ENCODE assay signal across 8 mouse cellular contexts in the genomic region with DNA sequence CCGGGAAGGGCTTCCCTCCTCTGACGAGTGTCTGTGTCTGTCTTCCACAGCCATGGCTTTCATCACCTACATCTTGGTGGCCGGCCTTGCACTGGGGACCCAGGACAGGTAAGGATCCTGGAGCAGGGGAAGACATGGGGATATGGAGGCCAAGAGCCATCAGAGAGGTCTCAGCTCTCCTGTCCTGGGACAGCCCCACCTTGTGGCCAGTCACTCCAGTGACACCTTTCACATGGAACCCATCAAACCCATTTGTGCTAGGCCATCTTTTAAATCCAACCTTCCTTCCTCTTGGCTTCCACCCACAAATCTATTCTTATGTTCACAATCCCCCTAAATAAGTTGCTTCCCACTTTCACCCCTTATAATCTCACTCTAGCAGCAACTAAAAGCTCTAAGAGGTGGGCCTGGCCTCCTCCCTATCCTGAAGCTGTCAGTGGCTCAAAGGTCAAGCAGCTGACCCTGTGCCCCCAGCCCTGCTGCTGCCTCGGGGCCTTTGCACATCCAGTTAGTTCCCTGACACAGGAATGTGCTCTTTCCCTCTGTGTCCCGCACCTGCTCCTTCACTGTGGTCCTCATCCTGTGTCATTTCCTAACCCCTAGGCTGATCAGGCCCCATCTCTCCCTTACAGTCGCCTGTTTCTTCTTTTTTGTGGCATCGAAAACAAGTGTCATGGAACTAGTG. TPM values are rescaled to one million over a fixed set of nuclear protein-coding genes. Genes with fewer than 3 reads are reported as not detected.
A peak's percentile ranks its signal among the peaks of the same experiment; 100 is the strongest.
DNase-seq lines count a peak whose midpoint lies in the region; ATAC-seq and TF ChIP-seq lines count a peak whose summit lies in the region.

No protein-coding gene starts in this region.

- H3K27ac ChIP-seq in spleen, adult 2 months (ENCODE audit: insufficient read depth, low read length), result no peak overlapping the region

- intact Hi-C loops in gastrocnemius, postnatal 36 days (cut with DNase I), result loop anchor here (2.0 to 5.0 kb wide), 2 partner anchors 48 to 118 kb away; a partner anchor contains a TSS

- H3K27me3 ChIP-seq in spleen, adult 2 months (ENCODE audit: control insufficient read depth, insufficient read depth, low read length), result no peaks in the 10 kb centered on the region

- no peak overlapping the region for H3K4me3 ChIP-seq in spleen, adult 2 months (ENCODE audit: extremely low read depth, insufficient read depth, insufficient read length)

- H3K4me1 ChIP-seq in spleen, adult 2 months (ENCODE audit: control insufficient read depth, insufficient read depth, insufficient read length), result 0 out of 2 replicates have a peak, but pooled peaks cover 5% of the 10 kb centered on the region

- DNase-seq in gastrocnemius, postnatal 10 days, result peak; percentile 29
- no peak for DNase-seq in gastrocnemius, postnatal 36 days
- peak in 1 of 2 experiments; percentile 36 for DNase-seq in spleen, adult 2 months (ENCODE audit: low read depth in 1 of 2, low spot score in 2 of 2)
- no peak for DNase-seq in spleen, postnatal 36 days (ENCODE audit: low spot score in 2 of 2)
- DNase-seq in thymus, postnatal 36 days, result peak; percentile 36 to 46
- DNase-seq in ovary, postnatal 14 days (ENCODE audit: low spot score), result no peak

- 89% methylated on average over 7 of the region's 7 CpGs for WGBS in spleen, adult 2 months

- no peak for TF ChIP-seq POLR2A in spleen, adult 2 months (IDR thresholded peaks at IDR 0.05; ENCODE audit: low read depth, low read length)

- peak; percentile 60; the same call in 1 of the 2 replicates for TF ChIP-seq CTCF in spleen, adult 2 months (IDR thresholded peaks at IDR 0.05; ENCODE audit: extremely low read depth, insufficient read depth, insufficient read length, insufficient replicate concordance)

- peak; percentile 40; the same call in 1 of the 2 replicates for ATAC-seq in erythroblast, adult 5-6 weeks (replicated peaks; ENCODE audit: low FRiP score, poor library complexity, severe bottlenecking)
- no peak for ATAC-seq in frontal cortex, adult (ENCODE audit: low TSS enrichment)

- H3K36me3 ChIP-seq in spleen, adult 2 months (ENCODE audit: control insufficient read depth, insufficient read depth, low read length), result peaks cover 2% of the 10 kb centered on the region; the same call in 1 of the 2 replicates

RNA-seq across cellular contexts. Expression of a gene that starts 3.4 kb away (rescaled TPM):
- total RNA-seq in gastrocnemius, postnatal 10 days (2021), result 1 to 10 TPM in 1 of 2 experiments, under 1 TPM in 1; 0.72 to 1.3 TPM
- under 1 TPM; 0.28 to 0.86 TPM for total RNA-seq in gastrocnemius, postnatal 36 days (2021)
- 0.51 and 1.0 TPM in 2 replicates for polyA plus RNA-seq in spleen, adult 2 months (2012; rRNA removed)
- total RNA-seq in erythroblast, adult 5-6 weeks (2015; ENCODE audit: low replicate concordance), result not detected in 2 replicates
- 2.5 TPM in 1 of 2 replicates, not detected in the other for total RNA-seq in erythroblast, adult 5-6 weeks (2017; ENCODE audit: low replicate concordance)

RNA-seq across cellular contexts. Expression of a gene that starts 6.7 kb away (rescaled TPM):
- total RNA-seq in gastrocnemius, postnatal 10 days (2021), result 10 to 100 TPM; 48.8 to 50.6 TPM
- 10 to 100 TPM; 36.0 to 41.1 TPM for total RNA-seq in gastrocnemius, postnatal 36 days (2021)
- polyA plus RNA-seq in spleen, adult 2 months (2012; rRNA removed), result 74.2 and 97.6 TPM in 2 replicates
- 8.5 and 11.5 TPM in 2 replicates for total RNA-seq in erythroblast, adult 5-6 weeks (2015; ENCODE audit: low replicate concordance)
- total RNA-seq in erythroblast, adult 5-6 weeks (2017; ENCODE audit: low replicate concordance), result 7.0 and 7.2 TPM in 2 replicates

RNA-seq across cellular contexts. Expression of a gene that starts 12.6 kb away (rescaled TPM):
- 1 to 10 TPM; 2.9 to 5.0 TPM for total RNA-seq in gastrocnemius, postnatal 10 days (2021)
- total RNA-seq in gastrocnemius, postnatal 36 days (2021), result under 1 TPM; 0.91 to 0.97 TPM
- 34.3 and 43.5 TPM in 2 replicates for polyA plus RNA-seq in spleen, adult 2 months (2012; rRNA removed)
- total RNA-seq in erythroblast, adult 5-6 weeks (2015; ENCODE audit: low replicate concordance), result 0.38 and 1.7 TPM in 2 replicates
- total RNA-seq in erythroblast, adult 5-6 weeks (2017; ENCODE audit: low replicate concordance), result 2.9 and 4.2 TPM in 2 replicates

RNA-seq across cellular contexts. Expression of a gene that starts 31.0 kb away (rescaled TPM):
- under 1 TPM; 0.16 to 0.56 TPM for total RNA-seq in gastrocnemius, postnatal 10 days (2021)
- under 1 TPM in 1 of 2 experiments, not detected in 1; 0.22 TPM for total RNA-seq in gastrocnemius, postnatal 36 days (2021)
- 1.6 and 2.0 TPM in 2 replicates for polyA plus RNA-seq in spleen, adult 2 months (2012; rRNA removed)
- not detected in 2 replicates for total RNA-seq in erythroblast, adult 5-6 weeks (2015; ENCODE audit: low replicate concordance)
- total RNA-seq in erythroblast, adult 5-6 weeks (2017; ENCODE audit: low replicate concordance), result 0.70 TPM in 1 of 2 replicates, not detected in the other

RNA-seq across cellular contexts. Expression of a gene that starts 36.8 kb away (rescaled TPM):
- 1 to 10 TPM; 6.6 to 8.2 TPM for total RNA-seq in gastrocnemius, postnatal 10 days (2021)
- 1 to 10 TPM; 4.1 to 4.5 TPM for total RNA-seq in gastrocnemius, postnatal 36 days (2021)
- polyA plus RNA-seq in spleen, adult 2 months (2012; rRNA removed), result 69.7 and 88.3 TPM in 2 replicates
- 15.5 and 18.8 TPM in 2 replicates for total RNA-seq in erythroblast, adult 5-6 weeks (2015; ENCODE audit: low replicate concordance)
- 6.8 and 7.6 TPM in 2 replicates for total RNA-seq in erythroblast, adult 5-6 weeks (2017; ENCODE audit: low replicate concordance)

Comparison
In these comparisons a context has a peak if more than half of its experiments do, and no peak if none do; other contexts are left out.
1. DNase-seq: peak in gastrocnemius, postnatal 10 days (single experiment) and thymus, postnatal 36 days (2 of 2); none in gastrocnemius, postnatal 36 days (0 of 2), spleen, postnatal 36 days (0 of 2) and ovary, postnatal 14 days (single experiment).